Mouse (Mus musculus) spleen, adult 2 months (tissue): ENCODE measurements around the gene Arhgap31. TPM values are rescaled to one million over a fixed set of nuclear protein-coding genes. Genes with fewer than 3 reads are reported as not detected.

ENCODE experiments used
- DNase-seq, 2 experiments: peaks; one replicate each; pipeline versions ENCODE4 v3.0.0 to v3.0.0-alpha.2; 2012 to 2021; ENCODE audit warnings: low spot score in 2 of 2, low read depth in 1 of 2
- H3K27ac ChIP-seq: fragments of 200-500 bp; 2 replicates; pipeline ENCODE4 v1.5.1; 2012; ENCODE audit warnings: low read length, inconsistent platforms; ENCODE audit not compliant: insufficient read depth
- H3K27me3 ChIP-seq: fragments of 200-500 bp; 2 replicates; pipeline ENCODE4 v1.6.1; 2012; ENCODE audit warnings: mild to moderate bottlenecking, moderate library complexity, low read length, inconsistent platforms; ENCODE audit not compliant: control insufficient read depth, insufficient read depth
- H3K36me3 ChIP-seq: fragments of 200-500 bp; 2 replicates; pipeline ENCODE4 v1.6.1; 2012; ENCODE audit warnings: mild to moderate bottlenecking, low read length, inconsistent platforms; ENCODE audit not compliant: control insufficient read depth, insufficient read depth
- H3K4me1 ChIP-seq: fragments of 200-500 bp; 2 replicates; pipeline ENCODE4 v1.6.1; 2011; ENCODE audit warnings: inconsistent platforms; ENCODE audit not compliant: control insufficient read depth, insufficient read depth, insufficient read length
- H3K4me3 ChIP-seq: fragments of 200-500 bp; 2 replicates; pipeline ENCODE4 v1.5.1; 2011; ENCODE audit warnings: mild to moderate bottlenecking, inconsistent platforms; ENCODE audit not compliant: insufficient read depth, insufficient read length; ENCODE audit errors: extremely low read depth
- CTCF ChIP-seq: fragments of 200-500 bp; IDR thresholded peaks from 2 replicates; pipeline ENCODE4 v1.5.1; 2011; ENCODE audit warnings: mild to moderate bottlenecking, inconsistent platforms; ENCODE audit not compliant: insufficient read depth, insufficient read length, insufficient replicate concordance; ENCODE audit errors: extremely low read depth
- POLR2A ChIP-seq: fragments of 200-500 bp; IDR thresholded peaks from 2 replicates; pipeline ENCODE4 v1.6.1; 2011; ENCODE audit warnings: low read depth, low read length, inconsistent platforms
- WGBS: fragments of 180-500 bp; shearing (Covaris S2); methylation state at CpG from one replicate; pipeline ENCODE4 v1.1.7; 2018; 5-methylcytosine and 5-hydroxymethylcytosine counted together
- polyA plus RNA-seq: library from polyadenylated mRNA; depleted of rRNA; stranded (reverse); fragments of >200 nt; gene quantifications from 2 replicates; pipeline ENCODE4 v1.2.3, GENCODE M21; 2012

The Arhgap31 gene
- polyA plus RNA-seq, 1 experiment: 3.7 TPM

GRCm38 (mm10) chr16:38644455-38644854, 68.6 kb downstream of the Arhgap31 start:
- TF ChIP-seq CTCF: no peak
- no peak for TF ChIP-seq POLR2A
- no peak overlapping the region for H3K4me3 ChIP-seq
- H3K4me1 ChIP-seq: no peaks in the 10 kb centered on the region
- 77% methylated on average over 2 of the region's 2 CpGs for WGBS
- no peak overlapping the region for H3K27ac ChIP-seq
- DNase-seq: no peak
- H3K36me3 ChIP-seq: no peaks in the 10 kb centered on the region
- no peaks in the 10 kb centered on the region for H3K27me3 ChIP-seq

GRCm38 (mm10) chr16:38637085-38637484, 76.0 kb downstream of the Arhgap31 start:
- Histone ChIP-seq H3K27me3 (no peaks in the 10 kb centered on the region), H3K36me3 (no peaks in the 10 kb centered on the region), H3K4me3 (no peak overlapping the region), H3K27ac (peak overlapping the region; percentile 16; the same call in 1 of the 2 replicates), H3K4me1 (no peaks in the 10 kb centered on the region; the same call in 1 of the 2 replicates)
- 85% methylated on average over 10 of the region's 10 CpGs for WGBS
- TF ChIP-seq CTCF (no peak), POLR2A (no peak)
- DNase-seq: no peak

GRCm38 (mm10) chr16:38636682-38637081, 76.4 kb downstream of the Arhgap31 start:
- Histone ChIP-seq H3K4me3 (peak overlapping the region; percentile 34; the same call in 1 of the 2 replicates), H3K36me3 (no peaks in the 10 kb centered on the region), H3K27me3 (no peaks in the 10 kb centered on the region), H3K4me1 (no peaks in the 10 kb centered on the region; the same call in 1 of the 2 replicates), H3K27ac (peak overlapping the region; percentile 16)
- DNase-seq: no peak
- TF ChIP-seq POLR2A: no peak
- TF ChIP-seq CTCF: no peak
- 45% methylated on average over 9 of the region's 9 CpGs for WGBS

GRCm38 (mm10) chr16:38635833-38636390, 77.2 kb downstream of the Arhgap31 start:
- no peaks in the 10 kb centered on the region for H3K27me3 ChIP-seq
- WGBS: 42% methylated on average over 8 of the region's 8 CpGs
- H3K36me3 ChIP-seq: no peaks in the 10 kb centered on the region
- H3K4me3 ChIP-seq: no peak overlapping the region
- H3K27ac ChIP-seq: peak overlapping the region; percentile 28
- TF ChIP-seq CTCF (no peak), POLR2A (no peak)
- DNase-seq: no peak
- no peaks in the 10 kb centered on the region; the same call in 1 of the 2 replicates for H3K4me1 ChIP-seq

GRCm38 (mm10) chr16:38632147-38632546, 80.9 kb downstream of the Arhgap31 start:
- Histone ChIP-seq H3K4me3 (no peak overlapping the region), H3K27me3 (no peaks in the 10 kb centered on the region), H3K4me1 (no peaks in the 10 kb centered on the region; the same call in 1 of the 2 replicates), H3K27ac (no peak overlapping the region), H3K36me3 (no peaks in the 10 kb centered on the region)
- TF ChIP-seq POLR2A: no peak
- peak; percentile 72; the same call in 1 of the 2 replicates for TF ChIP-seq CTCF
- peak; percentile 9 to 49 for DNase-seq
- WGBS: 40% methylated on average over 6 of the region's 6 CpGs

GRCm38 (mm10) chr16:38625811-38626369, 87.2 kb downstream of the Arhgap31 start:
- 84% methylated on average over 10 of the region's 10 CpGs for WGBS
- H3K4me3 ChIP-seq: no peak overlapping the region
- TF ChIP-seq POLR2A (no peak), CTCF (no peak)
- H3K27me3 ChIP-seq: no peaks in the 10 kb centered on the region
- H3K4me1 ChIP-seq: no peaks in the 10 kb centered on the region
- no peak for DNase-seq
- H3K36me3 ChIP-seq: no peaks in the 10 kb centered on the region
- no peak overlapping the region for H3K27ac ChIP-seq

GRCm38 (mm10) chr16:38625411-38625810, 87.7 kb downstream of the Arhgap31 start:
- TF ChIP-seq CTCF: no peak
- TF ChIP-seq POLR2A: no peak
- Histone ChIP-seq H3K27me3 (no peaks in the 10 kb centered on the region), H3K27ac (no peak overlapping the region), H3K36me3 (no peaks in the 10 kb centered on the region), H3K4me1 (no peaks in the 10 kb centered on the region), H3K4me3 (no peak overlapping the region)
- WGBS: 91% methylated on average over 7 of the region's 7 CpGs
- no peak for DNase-seq
